Mouse (Mus musculus) left cerebral cortex, adult 2 months (tissue): ENCODE measurements around the gene Pigv. TPM values are rescaled to one million over a fixed set of nuclear protein-coding genes. Genes with fewer than 3 reads are reported as not detected.

Experiments
- DNase-seq, 2 experiments: peaks; one replicate each; pipeline ENCODE4 v3.0.0; 2021 to 2022; ENCODE audit warnings: low spot score in 2 of 2, mixed read lengths in 1 of 2; ENCODE audit errors: extremely low spot score in 1 of 2
- H3K27ac ChIP-seq: fragments of 200-600 bp; 2 replicates; pipeline ENCODE4 v1.8.1; 2022
- H3K4me3 ChIP-seq: fragments of 200-600 bp; 2 replicates; pipeline ENCODE4 v1.8.1; 2022
- CTCF ChIP-seq: fragments of 200-600 bp; IDR thresholded peaks from 2 replicates; pipeline ENCODE4 v1.8.1; 2022; ENCODE audit warnings: antibody characterized with exemption, mild to moderate bottlenecking, moderate library complexity
- intact Hi-C: fragments of 180-260 bp; cut with DNase I; formaldehyde crosslinking; loops from one replicate; pipeline ENCODE4 v1.15.1; 2025
- long read RNA-seq, 2 experiments: library from polyadenylated mRNA; stranded (forward); transcript quantifications; one replicate each; pipeline ENCODE4 v2.0.0; 2021; ENCODE audit warnings: borderline mapping rate in 2 of 2
- total RNA-seq, 2 experiments: library from RNA; stranded (reverse); gene quantifications; 2 replicates each; pipeline ENCODE4 v1.2.3; 2021

Pigv gene
- total RNA-seq: 1 to 10 TPM; 7.9 to 8.1 TPM
- long read RNA-seq, experiment 1, transcript Pigv-201 (4 exons, 3,979 nt): major isoform, 7 of 15 reads
- long read RNA-seq, experiment 1, partial matches to known transcripts: 3 of 15 reads
- long read RNA-seq, experiment 1, other reads (novel, unspliced or antisense): 4 of 15 reads
- long read RNA-seq, experiment 2, partial matches to known transcripts: 1 of 10 reads
- long read RNA-seq, experiment 2, other reads (novel, unspliced or antisense): 4 of 10 reads

DNA sequence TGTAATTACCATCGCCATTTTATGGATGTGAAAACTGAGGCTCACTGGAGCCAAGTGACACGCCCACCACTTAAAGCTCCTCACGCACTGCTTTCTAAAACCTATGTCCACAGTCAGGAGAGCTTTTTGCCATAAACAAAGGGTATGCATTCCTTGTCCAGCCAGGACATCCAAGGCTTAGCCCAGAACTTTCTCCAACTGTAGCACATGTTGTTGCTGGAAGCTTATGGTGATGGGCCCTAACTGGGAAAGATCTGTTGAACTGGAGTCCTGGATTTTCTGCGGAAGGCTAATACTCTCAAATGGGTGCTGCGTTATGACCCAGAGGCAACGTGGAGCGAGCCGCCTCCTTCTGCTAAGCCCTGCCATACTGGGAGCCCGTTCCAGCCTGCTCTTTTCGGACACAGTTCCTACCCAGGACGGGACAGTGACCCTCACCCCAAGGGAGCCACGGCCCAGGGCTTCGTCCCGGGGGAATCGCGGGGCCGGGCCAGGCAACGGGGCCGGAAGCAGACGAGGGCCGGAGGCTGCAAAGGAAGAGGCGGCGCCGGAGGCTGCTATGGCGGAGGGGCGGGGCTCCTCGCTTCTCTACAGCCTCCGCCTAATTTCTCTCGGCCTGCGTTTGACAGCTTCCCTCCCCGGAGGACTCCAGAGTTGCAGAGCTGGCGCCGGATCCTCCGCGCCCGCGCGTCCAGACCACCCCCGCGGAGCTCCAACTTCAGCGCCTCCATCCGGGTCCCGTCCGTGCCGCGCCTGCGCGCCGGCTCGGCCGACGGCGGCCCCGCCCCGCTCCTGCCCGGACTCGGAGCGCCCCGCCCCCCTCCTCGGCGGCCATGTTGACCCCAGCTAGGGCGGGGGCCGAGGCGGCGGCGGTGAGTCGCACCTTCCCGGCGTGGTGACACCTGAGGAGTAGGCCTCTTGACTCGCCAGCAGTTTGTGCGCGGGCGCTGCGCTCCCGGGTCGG is at the start of gene Pigv:
Gene Pigv, minus strand, starts transcription at position 767 of the 964 bp plus-strand sequence.
- TF ChIP-seq CTCF: no peak
- intact Hi-C loops: loop anchor here (1.0 to 10.0 kb wide), 8 partner anchors 57 to 293 kb away; partner anchors contain the start of gene Hmgn2
- Histone ChIP-seq H3K27ac (peak within 1 kb of the TSS; percentile 100), H3K4me3 (peak within 1 kb of the TSS; percentile 79)
- DNase-seq: peak; percentile 94 to 96

DNA sequence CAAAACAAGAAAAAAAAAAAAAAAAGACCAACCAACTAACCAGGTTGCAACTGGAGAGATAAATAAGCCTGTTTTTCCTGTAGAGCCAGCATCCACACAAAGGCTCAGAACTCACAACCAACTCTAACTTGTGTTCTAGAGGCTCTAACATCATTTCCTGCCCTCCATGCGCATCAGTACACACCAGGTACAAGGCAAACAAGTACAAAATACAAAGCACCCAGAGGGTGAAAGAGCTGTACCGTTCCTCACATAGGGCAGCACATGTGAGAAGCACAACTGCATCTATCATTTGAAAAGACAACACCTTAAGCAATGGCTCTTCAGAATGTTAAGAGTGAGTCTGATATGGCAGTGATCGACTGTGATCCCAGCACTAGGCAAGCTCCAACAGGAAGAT is 47.3 kb upstream of the Pigv start:
- H3K4me3 ChIP-seq: no peak overlapping the region
- H3K27ac ChIP-seq: no peak overlapping the region
- DNase-seq: no peak
- TF ChIP-seq CTCF: no peak
- intact Hi-C loops: no loop called here

DNA sequence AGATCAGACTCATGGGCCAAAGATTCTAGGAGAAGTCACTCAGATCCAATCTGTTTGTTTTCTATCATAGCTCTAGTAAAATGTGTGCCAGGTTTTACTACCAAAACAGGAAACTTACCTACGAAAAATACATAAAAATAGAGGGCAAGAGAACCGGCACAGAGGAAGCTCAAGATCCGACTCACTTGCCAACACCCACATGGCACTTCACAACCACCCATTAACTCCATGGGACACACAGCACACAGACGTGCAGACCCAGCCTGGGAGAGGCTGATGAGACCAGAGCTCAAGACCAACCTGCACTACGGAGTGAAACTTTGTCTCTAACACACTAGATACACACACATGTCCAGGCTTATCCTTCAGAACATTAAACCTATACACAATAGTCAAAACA is 40.3 kb upstream of the Pigv start:
- no peak overlapping the region for H3K27ac ChIP-seq
- DNase-seq: no peak
- intact Hi-C loops: no loop called here
- H3K4me3 ChIP-seq: no peak overlapping the region
- TF ChIP-seq CTCF: no peak

DNA sequence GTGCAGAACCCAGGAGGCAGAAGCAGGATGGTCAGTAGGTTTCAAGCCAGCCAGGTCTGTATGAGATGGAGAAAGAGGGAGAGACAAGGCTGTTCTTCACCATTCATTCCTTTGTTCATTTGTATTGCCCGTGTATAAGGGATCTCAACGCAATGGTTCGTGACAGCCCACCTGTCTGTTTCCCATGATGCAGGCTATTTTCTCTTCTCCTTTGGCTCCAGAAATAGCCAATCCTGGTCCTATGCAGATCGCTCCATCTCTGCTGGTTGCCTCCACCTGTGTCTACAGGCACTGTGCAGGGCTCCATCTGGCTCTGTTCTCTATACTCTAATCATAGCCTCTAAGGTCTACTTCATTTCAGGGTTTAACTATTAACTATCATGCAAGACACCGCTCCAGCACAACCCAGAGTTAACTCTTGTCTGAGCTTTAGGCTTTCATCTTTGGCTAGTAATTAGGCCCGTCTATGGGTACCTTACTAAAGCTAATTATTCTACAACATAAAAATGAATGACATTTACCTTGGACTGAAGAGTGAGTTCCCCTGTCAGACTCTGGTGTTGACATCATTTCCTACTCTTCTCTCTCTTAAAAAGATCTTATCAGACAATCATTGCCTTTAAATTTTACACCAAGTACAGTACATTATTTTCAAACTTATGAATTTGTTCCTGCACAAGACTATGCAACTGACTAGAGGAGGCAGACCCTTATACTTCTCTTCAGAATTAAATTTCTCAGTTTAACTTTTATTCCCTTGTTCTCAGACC is 39.0 kb upstream of the Pigv start:
- TF ChIP-seq CTCF: no peak
- no peak for DNase-seq
- Histone ChIP-seq H3K4me3 (no peak overlapping the region), H3K27ac (no peak overlapping the region)
- intact Hi-C loops: no loop called here

DNA sequence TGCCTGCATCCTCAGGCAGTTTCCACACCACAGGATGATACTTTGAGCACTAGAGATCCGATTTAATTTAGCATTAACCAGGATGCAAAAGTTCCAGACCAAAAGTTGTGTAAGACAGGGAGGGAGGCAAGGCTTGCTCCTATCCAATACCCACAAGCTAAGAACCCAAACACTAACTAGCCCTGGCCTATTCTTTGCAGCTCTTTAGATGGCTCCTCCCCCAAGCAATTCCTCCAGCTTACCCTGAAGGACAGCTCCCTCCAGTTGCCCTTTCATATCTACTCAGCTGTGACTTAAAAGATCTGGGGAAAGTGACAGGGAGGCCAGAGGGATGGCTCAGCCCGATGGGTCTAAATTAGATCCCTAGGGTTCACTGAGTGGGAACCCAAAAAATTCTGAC is 36.9 kb upstream of the Pigv start:
- TF ChIP-seq CTCF: no peak
- intact Hi-C loops: no loop called here
- no peak for DNase-seq
- H3K4me3 ChIP-seq: no peak overlapping the region
- no peak overlapping the region for H3K27ac ChIP-seq

DNA sequence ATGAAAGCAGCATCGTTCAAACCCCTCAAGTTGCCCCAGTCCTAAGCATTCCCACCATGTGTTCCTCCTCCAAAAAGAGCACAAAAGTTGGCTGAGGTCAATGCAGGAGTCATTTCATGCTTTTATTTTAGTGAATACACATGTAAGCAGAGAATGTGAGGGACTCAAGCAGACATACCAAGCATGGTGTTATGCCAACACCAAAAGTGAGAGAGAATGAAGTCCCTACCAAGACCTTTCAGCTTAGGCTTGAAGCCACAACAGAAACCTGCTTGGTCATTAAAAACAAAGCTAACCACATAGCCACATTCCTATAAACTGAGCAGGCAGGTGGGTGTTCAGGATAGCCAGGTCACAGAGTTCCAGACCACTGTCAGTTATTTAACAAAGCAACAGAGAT is 35.0 kb upstream of the Pigv start:
- no peak for TF ChIP-seq CTCF
- Histone ChIP-seq H3K27ac (peak overlapping the region; percentile 75), H3K4me3 (no peak overlapping the region)
- intact Hi-C loops: no loop called here
- DNase-seq: no peak

DNA sequence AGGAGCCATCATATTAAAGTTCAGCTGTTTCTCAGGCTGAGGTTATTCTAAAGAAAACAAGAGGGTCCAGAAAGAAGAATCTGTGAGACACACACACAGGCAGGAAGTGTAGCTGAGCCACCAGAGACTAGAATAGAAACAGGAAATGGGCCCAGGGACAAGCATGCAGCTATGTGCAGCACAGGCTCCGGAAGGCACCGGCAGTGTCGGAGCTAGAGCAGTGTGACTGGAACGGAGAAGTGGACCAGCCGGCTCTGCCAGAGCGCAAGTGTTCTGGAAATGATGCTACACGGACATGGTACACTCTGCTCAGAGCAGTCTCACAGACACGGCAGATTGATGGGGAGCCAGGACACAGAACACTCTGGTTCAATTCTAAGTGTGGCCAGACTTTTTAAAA is 34.5 kb upstream of the Pigv start:
- no peak overlapping the region for H3K4me3 ChIP-seq
- DNase-seq: peak; percentile 32 to 44
- TF ChIP-seq CTCF: no peak
- H3K27ac ChIP-seq: peak overlapping the region; percentile 75
- intact Hi-C loops: no loop called here

DNA sequence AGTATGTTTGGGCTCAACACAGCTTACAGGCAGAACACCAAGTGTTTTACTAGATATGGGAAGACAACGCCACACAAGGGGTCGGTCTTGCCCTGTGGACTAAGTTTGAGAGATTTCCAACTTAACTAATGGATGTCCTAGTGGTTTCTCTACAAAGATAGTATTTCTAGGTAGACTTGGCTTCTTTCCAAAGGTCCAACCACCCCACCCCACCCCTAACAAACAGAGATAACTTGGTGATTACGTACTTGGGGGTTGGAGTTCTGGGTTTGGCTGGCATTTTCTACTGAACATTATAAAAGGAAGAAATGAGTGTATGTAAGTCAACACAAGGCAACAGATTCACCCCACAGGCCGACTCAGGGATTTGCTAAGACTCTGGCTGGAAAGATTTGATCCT is 32.6 kb upstream of the Pigv start:
- intact Hi-C loops: no loop called here
- H3K27ac ChIP-seq: no peak overlapping the region

DNA sequence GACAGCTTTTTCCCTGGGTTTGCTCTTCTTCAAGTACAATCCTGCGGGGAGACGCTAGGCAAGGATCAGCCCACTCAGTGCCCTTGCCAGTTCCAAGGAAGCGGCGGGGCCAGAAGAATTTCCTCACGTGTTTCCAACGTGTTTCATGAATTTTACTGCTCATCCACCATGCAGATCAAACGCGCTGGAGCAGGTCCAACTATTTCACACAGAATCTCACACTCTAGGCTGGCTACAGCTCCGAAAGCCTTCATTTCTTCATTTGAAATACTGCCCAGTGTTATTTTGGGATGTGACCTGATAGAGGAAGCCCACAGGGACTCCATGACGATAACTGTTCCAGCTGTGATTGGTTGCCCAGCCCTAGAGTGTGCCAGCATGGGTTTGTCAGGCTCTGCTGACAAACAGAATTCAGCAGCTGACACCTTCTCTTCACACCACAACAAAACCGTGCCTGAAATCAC is 28.5 kb upstream of the Pigv start:
- peak; percentile 27 to 29 for DNase-seq
- Histone ChIP-seq H3K27ac (no peak overlapping the region), H3K4me3 (no peak overlapping the region)
- intact Hi-C loops: no loop called here
- no peak for TF ChIP-seq CTCF

More for the DNA sequence above, 32.6 kb upstream of the Pigv start:
- no peak overlapping the region for H3K4me3 ChIP-seq
- DNase-seq: no peak
- TF ChIP-seq CTCF: no peak

DNA sequence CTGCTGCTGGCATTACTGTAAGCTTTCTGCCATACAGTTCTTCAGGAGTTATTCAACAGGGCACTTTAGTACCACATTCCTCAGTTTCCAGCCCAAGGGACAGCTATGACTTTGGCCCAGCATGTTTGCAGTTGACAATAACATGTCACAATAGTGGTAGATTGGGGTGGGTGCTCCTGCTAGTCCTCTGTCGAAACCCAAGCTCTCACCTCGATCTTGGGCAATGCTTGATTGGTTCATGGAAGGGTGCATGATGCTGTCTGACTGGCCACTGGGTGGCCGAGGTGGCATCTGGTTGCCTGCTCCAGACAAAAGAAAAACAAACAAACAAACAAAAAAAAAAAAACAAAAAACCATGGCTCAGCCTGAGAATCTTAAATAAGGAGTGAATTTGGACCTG is 22.9 kb upstream of the Pigv start:
- Histone ChIP-seq H3K4me3 (no peak overlapping the region), H3K27ac (no peak overlapping the region)
- intact Hi-C loops: no loop called here
- TF ChIP-seq CTCF: no peak; the same call in 1 of the 2 replicates
- no peak for DNase-seq

DNA sequence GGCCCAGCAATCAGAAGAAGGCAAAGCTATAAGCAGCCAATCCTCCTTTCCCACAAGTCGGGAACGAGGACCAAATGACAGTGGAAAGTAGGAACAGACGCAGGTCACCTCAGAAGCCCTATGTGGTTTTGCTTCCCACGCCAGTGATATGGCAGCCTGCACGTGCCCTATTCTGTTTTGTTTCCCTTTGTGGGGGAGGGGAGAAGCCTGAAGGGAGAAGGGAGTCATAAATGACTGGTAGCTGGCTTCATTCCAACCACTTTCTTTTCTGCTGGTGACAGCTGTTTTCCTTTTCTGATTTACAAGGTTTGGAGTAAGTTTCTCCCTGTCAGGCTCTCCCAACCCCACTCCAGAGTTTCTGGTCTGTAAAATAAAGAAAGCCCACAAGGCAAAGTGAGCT is 17.8 kb upstream of the Pigv start:
- H3K4me3 ChIP-seq: no peak overlapping the region
- DNase-seq: no peak
- intact Hi-C loops: no loop called here
- H3K27ac ChIP-seq: no peak overlapping the region
- TF ChIP-seq CTCF: no peak
